Mouse (Mus musculus): ENCODE data around the gene Jpt2. TPM values are rescaled to one million over a fixed set of nuclear protein-coding genes. Genes with fewer than 3 reads are reported as not detected.
A peak's percentile ranks its signal among the peaks of the same experiment; 100 is the strongest.
"Not testable (repeated sequence)": the region's sequence is repeated elsewhere in the genome, so short reads cannot be mapped to it uniquely, and the experiment has no call there.

The Jpt2 gene
- polyA plus RNA-seq, 1 experiment from 2014 or later, result 50.0 TPM

DNA sequence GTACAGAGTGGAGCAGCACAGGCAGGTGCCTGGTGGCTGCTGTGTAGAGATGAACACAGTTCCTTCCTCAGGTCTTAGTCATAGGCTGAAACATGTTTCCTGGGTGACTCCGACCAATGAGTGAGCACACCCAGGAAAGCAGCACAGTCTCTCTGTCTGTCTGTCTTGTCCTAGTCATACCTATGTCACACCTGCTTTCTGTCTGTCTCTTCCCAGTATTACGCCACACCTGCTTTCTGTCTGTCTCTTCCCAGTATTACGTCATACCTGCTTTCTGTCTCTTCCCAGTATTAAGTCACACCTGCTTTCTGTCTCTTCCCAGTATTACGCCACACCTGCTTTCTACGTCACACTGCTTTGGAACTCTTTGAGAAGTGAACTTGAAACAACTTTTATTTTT is 12.3 kb downstream of the Jpt2 start:
- H3K4me3 ChIP-seq (ENCODE audit: low read depth, low read length), result no peak overlapping the region
- H3K27ac ChIP-seq (ENCODE audit: low read depth, low read length), result no peak overlapping the region
- ATAC-seq (ENCODE audit: low read depth), result no peak
- no peak overlapping the region for H3K9ac ChIP-seq (replicated peaks; ENCODE audit: low read depth, low read length)
- peaks cover 42% of the 10 kb centered on the region for H3K36me3 ChIP-seq (ENCODE audit: control insufficient read depth, insufficient read depth, low read length)
- no peaks in the 10 kb centered on the region for H3K27me3 ChIP-seq (ENCODE audit: control insufficient read depth, insufficient read depth, low read length)
- no peaks in the 10 kb centered on the region for H3K4me1 ChIP-seq (ENCODE audit: control insufficient read depth, insufficient read depth, low read length)
- H3K9me3 ChIP-seq (ENCODE audit: control insufficient read depth, low read length), result no peaks in the 10 kb centered on the region
- H3K4me2 ChIP-seq (ENCODE audit: low read depth, low read length), result no peak overlapping the region
- 97% methylated on average over 5 of the region's 5 CpGs for WGBS

DNA sequence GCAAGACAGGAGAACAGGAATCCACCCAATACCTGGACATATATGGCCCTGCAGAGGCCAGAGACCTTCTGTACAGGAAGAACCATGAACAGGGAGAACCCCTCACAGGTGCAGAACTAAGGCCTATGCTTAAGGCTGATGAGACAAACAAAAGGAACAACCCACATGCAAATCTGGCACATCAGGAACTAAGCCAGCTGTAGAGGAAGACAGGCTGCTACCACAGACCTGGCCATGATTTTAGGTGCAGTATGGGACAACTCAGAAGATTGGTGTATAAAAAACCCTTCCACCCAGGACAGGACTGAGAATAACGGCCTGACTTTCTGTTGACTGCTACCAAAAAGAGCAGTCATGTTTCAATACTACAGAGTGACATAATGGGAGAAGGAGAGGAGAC is 16.9 kb downstream of the Jpt2 start:
- H3K27me3 ChIP-seq (ENCODE audit: control insufficient read depth, insufficient read depth, low read length); H3K9ac ChIP-seq (replicated peaks; ENCODE audit: low read depth, low read length); H3K27ac ChIP-seq (ENCODE audit: low read depth, low read length); H3K9me3 ChIP-seq (ENCODE audit: control insufficient read depth, low read length); ATAC-seq (ENCODE audit: low read depth); H3K4me1 ChIP-seq (ENCODE audit: control insufficient read depth, insufficient read depth, low read length); H3K4me3 ChIP-seq (ENCODE audit: low read depth, low read length); H3K4me2 ChIP-seq (ENCODE audit: low read depth, low read length): not testable (repeated sequence)
- peaks cover 27% of the 10 kb centered on the region for H3K36me3 ChIP-seq (ENCODE audit: control insufficient read depth, insufficient read depth, low read length)
- WGBS, result 87% methylated on average over 1 of the region's 1 CpGs

DNA sequence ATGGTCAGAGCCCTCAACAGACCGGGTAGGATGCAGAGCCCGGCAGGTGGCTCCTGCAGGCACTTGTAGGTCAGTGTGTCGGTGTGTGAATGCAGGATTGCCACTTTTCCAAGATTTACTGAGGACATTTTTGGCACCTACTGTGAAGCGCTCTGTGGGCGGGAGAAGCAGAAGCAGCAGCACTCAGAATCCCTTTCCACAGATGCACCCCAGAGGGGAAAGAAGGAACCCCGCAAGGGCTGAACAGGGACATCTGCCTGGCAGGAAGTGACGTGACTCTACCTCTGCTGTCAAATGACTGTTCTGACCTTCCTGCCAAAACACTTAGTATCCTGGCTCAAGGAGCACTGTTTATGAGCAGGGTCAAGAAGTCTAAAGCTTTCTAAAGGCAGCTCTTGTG is 17.5 kb downstream of the Jpt2 start:
- Histone ChIP-seq H3K9me3 (ENCODE audit: control insufficient read depth, low read length) (no peaks in the 10 kb centered on the region), H3K27me3 (ENCODE audit: control insufficient read depth, insufficient read depth, low read length) (no peaks in the 10 kb centered on the region), H3K4me3 (ENCODE audit: low read depth, low read length) (no peak overlapping the region), H3K4me2 (ENCODE audit: low read depth, low read length) (no peak overlapping the region), H3K9ac (replicated peaks; ENCODE audit: low read depth, low read length) (no peak overlapping the region), H3K36me3 (ENCODE audit: control insufficient read depth, insufficient read depth, low read length) (peaks cover 22% of the 10 kb centered on the region), H3K4me1 (ENCODE audit: control insufficient read depth, insufficient read depth, low read length) (no peaks in the 10 kb centered on the region), H3K27ac (ENCODE audit: low read depth, low read length) (no peak overlapping the region)
- 87% methylated on average over 7 of the region's 7 CpGs for WGBS
- no peak for ATAC-seq (ENCODE audit: low read depth)

DNA sequence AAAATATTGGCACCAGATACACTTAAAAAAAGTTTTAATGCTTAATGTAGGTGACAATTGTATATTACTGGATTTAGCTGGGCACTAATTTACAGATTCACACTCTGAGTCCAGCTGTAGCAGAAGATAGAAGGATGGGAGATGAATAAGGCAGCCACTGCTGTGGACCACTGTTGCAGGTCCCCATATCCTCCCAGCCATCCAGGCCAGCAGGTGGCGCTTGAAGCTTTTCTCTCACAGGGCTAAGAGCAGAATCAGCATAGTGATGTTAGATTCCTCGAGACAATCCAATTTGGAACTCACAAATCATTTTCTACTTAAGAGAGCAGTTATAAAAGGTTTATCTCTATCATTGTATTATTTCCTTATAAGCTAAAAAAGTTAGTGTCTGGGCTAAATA is 18.0 kb downstream of the Jpt2 start:
- 22% methylated on average over 2 of the region's 2 CpGs for whole genome bisulfite sequencing
- not testable (repeated sequence) for H3K9me3 ChIP-seq (ENCODE audit: control insufficient read depth, low read length); H3K4me2 ChIP-seq (ENCODE audit: low read depth, low read length); H3K9ac ChIP-seq (replicated peaks; ENCODE audit: low read depth, low read length); H3K27me3 ChIP-seq (ENCODE audit: control insufficient read depth, insufficient read depth, low read length); H3K4me1 ChIP-seq (ENCODE audit: control insufficient read depth, insufficient read depth, low read length); H3K27ac ChIP-seq (ENCODE audit: low read depth, low read length); H3K4me3 ChIP-seq (ENCODE audit: low read depth, low read length)
- 0 out of 2 replicates have a peak, but pooled peaks have one; percentile 69 for ATAC-seq (ENCODE audit: low read depth)
- H3K36me3 ChIP-seq (ENCODE audit: control insufficient read depth, insufficient read depth, low read length), result peaks cover 21% of the 10 kb centered on the region

DNA sequence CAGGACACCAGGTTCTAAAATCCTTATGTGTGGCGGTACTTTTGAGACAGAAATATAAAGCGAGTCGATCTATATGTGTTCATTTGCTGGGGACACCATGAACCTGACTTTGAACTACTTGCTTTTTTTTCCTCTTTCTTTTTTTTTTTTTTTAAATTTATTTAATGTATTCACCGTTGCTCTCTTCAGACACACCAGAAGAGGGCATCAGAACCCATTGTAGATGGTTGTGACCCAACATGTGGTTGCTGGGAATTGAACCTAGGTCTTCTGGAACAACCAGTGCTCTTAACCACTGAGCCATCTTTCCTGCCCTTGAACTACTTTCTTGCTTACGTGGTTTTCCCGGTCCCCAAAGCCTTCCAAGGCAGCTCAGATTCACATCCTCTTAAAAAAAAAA is 23.2 kb downstream of the Jpt2 start:
- 47% methylated on average over 6 of the region's 6 CpGs for WGBS
- peak overlapping the region; percentile 83 for H3K27ac ChIP-seq (ENCODE audit: low read depth, low read length)
- H3K9me3 ChIP-seq (ENCODE audit: control insufficient read depth, low read length), result no peaks in the 10 kb centered on the region
- no peak for ATAC-seq (ENCODE audit: low read depth)
- H3K4me3 ChIP-seq (ENCODE audit: low read depth, low read length), result peak overlapping the region; percentile 92
- H3K36me3 ChIP-seq (ENCODE audit: control insufficient read depth, insufficient read depth, low read length), result no peaks in the 10 kb centered on the region
- H3K27me3 ChIP-seq (ENCODE audit: control insufficient read depth, insufficient read depth, low read length), result no peaks in the 10 kb centered on the region
- peak overlapping the region; percentile 53; the same call in 1 of the 2 replicates for H3K9ac ChIP-seq (replicated peaks; ENCODE audit: low read depth, low read length)
- peak overlapping the region; percentile 77 for H3K4me2 ChIP-seq (ENCODE audit: low read depth, low read length)
- H3K4me1 ChIP-seq (ENCODE audit: control insufficient read depth, insufficient read depth, low read length), result peaks cover 19% of the 10 kb centered on the region

DNA sequence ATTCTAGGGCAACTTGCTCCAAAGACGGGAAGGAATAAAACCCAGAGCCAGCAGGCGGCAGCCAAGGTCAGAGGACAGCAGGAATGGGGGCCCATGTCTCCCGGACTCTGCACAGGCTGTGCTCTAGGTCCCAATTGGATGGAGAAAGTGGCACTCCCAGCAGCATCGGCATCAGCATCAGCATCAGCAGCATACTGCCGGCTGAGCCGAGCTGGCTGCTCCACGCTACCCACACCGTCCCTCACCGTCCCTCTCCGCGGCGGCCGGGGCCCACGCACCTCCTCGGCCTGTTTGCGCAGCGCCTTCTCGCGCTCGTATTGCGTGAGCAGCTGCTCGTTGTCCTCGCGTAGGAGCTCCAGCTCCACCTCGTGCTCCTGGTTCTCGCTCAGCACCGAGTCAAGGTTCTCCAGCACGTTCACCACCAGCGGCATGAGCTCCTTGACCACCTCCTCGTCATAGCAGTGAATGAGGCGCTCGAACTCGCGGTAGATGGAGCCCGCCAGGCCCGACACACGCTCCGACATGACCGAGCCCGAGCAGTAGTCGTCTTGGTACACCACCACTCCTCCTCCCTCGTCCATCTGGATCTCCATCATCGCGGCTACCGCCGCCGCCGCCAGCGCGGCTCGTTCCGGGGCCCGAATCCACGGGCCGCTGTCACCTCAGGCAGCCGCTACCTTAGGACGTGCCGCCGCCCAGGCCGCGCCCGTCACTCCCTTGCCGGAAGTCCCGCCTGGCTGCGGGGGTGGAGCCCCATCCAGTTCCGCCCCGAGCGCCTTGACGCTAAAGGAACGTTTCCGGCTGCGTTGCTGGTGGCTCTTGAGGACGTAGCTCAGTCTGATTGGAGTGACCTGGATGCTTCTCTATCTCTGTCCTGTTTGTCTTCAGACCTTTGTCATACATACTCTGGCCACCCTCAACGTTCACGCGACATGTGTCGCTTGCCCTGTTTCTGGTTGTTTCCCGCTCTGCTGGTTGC is 23.9 kb downstream of the Jpt2 start, which contains the start of gene Mapk8ip3:
Gene Mapk8ip3 (minus strand): TSS at position 719 of the 979 bp plus-strand sequence.
- H3K4me3 ChIP-seq (ENCODE audit: low read depth, low read length), result peak within 1 kb of the TSS; percentile 92
- peaks cover 19% of the 10 kb centered on the region for H3K4me1 ChIP-seq (ENCODE audit: control insufficient read depth, insufficient read depth, low read length)
- ATAC-seq (ENCODE audit: low read depth), result peak; percentile 99
- H3K36me3 ChIP-seq (ENCODE audit: control insufficient read depth, insufficient read depth, low read length), result no peaks in the 10 kb centered on the region
- 1% methylated on average over 78 of the region's 78 CpGs for WGBS
- H3K9ac ChIP-seq (replicated peaks; ENCODE audit: low read depth, low read length), result peak within 1 kb of the TSS; percentile 82
- no peaks in the 10 kb centered on the region for H3K27me3 ChIP-seq (ENCODE audit: control insufficient read depth, insufficient read depth, low read length)
- H3K27ac ChIP-seq (ENCODE audit: low read depth, low read length), result peak within 1 kb of the TSS; percentile 83
- peak within 1 kb of the TSS; percentile 77 for H3K4me2 ChIP-seq (ENCODE audit: low read depth, low read length)
- H3K9me3 ChIP-seq (ENCODE audit: control insufficient read depth, low read length), result no peaks in the 10 kb centered on the region

DNA sequence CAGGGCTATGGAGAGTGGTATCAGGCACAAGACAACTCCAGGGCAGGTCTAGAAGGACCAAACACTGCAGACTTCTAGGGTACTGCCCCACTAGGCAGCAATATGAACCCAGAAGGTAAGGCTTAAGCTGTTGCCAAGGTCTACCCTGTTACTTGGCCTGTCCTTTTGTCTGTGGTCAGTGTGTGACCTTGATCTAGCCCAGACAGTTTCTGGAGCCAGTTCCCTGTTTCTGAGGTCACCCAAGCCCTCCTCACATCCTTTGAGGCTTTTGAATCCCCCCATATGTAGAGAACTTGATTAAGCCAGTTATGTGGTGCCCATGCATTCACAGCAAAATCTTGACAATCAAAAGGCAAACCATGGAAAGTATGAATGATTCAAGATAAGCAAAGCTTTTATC is 24.8 kb downstream of the Jpt2 start:
- H3K4me3 ChIP-seq (ENCODE audit: low read depth, low read length), result peak overlapping the region; percentile 92

DNA sequence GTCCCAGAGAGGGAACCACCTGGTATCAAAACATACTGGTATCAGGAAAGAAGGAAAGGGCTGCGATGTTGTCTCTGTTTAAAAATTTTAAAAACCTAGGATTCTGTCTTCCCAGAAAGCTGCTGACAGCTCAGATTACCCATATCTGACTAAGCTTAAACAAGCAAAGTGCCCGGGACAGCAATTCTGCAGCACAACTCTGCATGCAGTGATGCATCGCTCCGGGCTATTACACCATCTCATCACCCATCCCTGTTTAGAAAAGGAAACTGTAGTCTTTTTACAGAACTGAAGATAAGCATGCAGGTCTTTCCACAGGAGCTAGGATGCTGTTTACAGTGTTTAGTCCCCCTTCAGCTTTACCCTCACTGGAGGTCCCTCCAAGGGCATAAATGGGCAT is 25.6 kb downstream of the Jpt2 start:
- 89% methylated on average over 4 of the region's 4 CpGs for WGBS
- H3K9ac ChIP-seq (replicated peaks; ENCODE audit: low read depth, low read length), result peak overlapping the region; percentile 82; the same call in 1 of the 2 replicates
- peak overlapping the region; percentile 92; the same call in 1 of the 2 replicates for H3K4me3 ChIP-seq (ENCODE audit: low read depth, low read length)
- ATAC-seq (ENCODE audit: low read depth), result no peak
- H3K4me1 ChIP-seq (ENCODE audit: control insufficient read depth, insufficient read depth, low read length), result peaks cover 19% of the 10 kb centered on the region
- H3K4me2 ChIP-seq (ENCODE audit: low read depth, low read length), result peak overlapping the region; percentile 77; the same call in 1 of the 2 replicates
- no peak overlapping the region for H3K27ac ChIP-seq (ENCODE audit: low read depth, low read length)
- no peaks in the 10 kb centered on the region for H3K27me3 ChIP-seq (ENCODE audit: control insufficient read depth, insufficient read depth, low read length)
- H3K36me3 ChIP-seq (ENCODE audit: control insufficient read depth, insufficient read depth, low read length), result no peaks in the 10 kb centered on the region
- no peaks in the 10 kb centered on the region for H3K9me3 ChIP-seq (ENCODE audit: control insufficient read depth, low read length)

More for the DNA sequence above, 24.8 kb downstream of the Jpt2 start:
- ATAC-seq (ENCODE audit: low read depth), result no peak
- H3K27me3 ChIP-seq (ENCODE audit: control insufficient read depth, insufficient read depth, low read length), result no peaks in the 10 kb centered on the region
- no peaks in the 10 kb centered on the region for H3K36me3 ChIP-seq (ENCODE audit: control insufficient read depth, insufficient read depth, low read length)
- peaks cover 19% of the 10 kb centered on the region for H3K4me1 ChIP-seq (ENCODE audit: control insufficient read depth, insufficient read depth, low read length)
- no peaks in the 10 kb centered on the region for H3K9me3 ChIP-seq (ENCODE audit: control insufficient read depth, low read length)
- H3K9ac ChIP-seq (replicated peaks; ENCODE audit: low read depth, low read length), result peak overlapping the region; percentile 82
- H3K4me2 ChIP-seq (ENCODE audit: low read depth, low read length), result peak overlapping the region; percentile 77
- H3K27ac ChIP-seq (ENCODE audit: low read depth, low read length), result no peak overlapping the region

DNA sequence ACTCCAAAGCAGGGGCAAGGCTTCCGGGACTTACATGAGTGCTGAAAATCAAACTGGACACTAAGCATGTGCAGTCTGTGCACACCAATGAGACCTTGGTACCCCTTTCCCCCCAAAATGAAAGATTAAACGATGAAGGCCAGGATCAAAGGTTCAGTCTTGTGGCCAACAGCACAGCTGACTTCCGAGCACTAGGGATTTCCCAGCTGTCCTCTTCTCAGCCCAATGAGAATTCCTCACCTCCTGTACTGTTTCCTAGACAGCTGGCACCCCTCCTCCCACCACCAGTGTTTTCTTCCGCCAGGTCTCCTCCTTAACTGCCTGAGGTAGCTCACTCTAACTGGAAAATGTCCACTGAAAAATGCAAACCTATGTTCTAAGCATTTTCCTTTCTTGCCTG is 27.3 kb downstream of the Jpt2 start:
- Histone ChIP-seq H3K4me3 (ENCODE audit: low read depth, low read length) (no peak overlapping the region), H3K36me3 (ENCODE audit: control insufficient read depth, insufficient read depth, low read length) (no peaks in the 10 kb centered on the region), H3K9ac (replicated peaks; ENCODE audit: low read depth, low read length) (no peak overlapping the region), H3K27me3 (ENCODE audit: control insufficient read depth, insufficient read depth, low read length) (no peaks in the 10 kb centered on the region), H3K4me1 (ENCODE audit: control insufficient read depth, insufficient read depth, low read length) (peaks cover 19% of the 10 kb centered on the region), H3K4me2 (ENCODE audit: low read depth, low read length) (no peak overlapping the region), H3K9me3 (ENCODE audit: control insufficient read depth, low read length) (no peaks in the 10 kb centered on the region), H3K27ac (ENCODE audit: low read depth, low read length) (no peak overlapping the region)
- 71% methylated on average over 4 of the region's 4 CpGs for WGBS
- no peak for ATAC-seq (ENCODE audit: low read depth)

Measured in neural tube, embryonic 14.5 days (tissue).